Mouse (Mus musculus) cerebellum, adult 11 months (tissue): Measurements from ENCODE around the gene Tnfsf9.

Experiments used
- DNase-seq: peaks from one replicate; pipeline ENCODE4 v3.0.0; 2022

Gene Tnfsf9

DNA sequence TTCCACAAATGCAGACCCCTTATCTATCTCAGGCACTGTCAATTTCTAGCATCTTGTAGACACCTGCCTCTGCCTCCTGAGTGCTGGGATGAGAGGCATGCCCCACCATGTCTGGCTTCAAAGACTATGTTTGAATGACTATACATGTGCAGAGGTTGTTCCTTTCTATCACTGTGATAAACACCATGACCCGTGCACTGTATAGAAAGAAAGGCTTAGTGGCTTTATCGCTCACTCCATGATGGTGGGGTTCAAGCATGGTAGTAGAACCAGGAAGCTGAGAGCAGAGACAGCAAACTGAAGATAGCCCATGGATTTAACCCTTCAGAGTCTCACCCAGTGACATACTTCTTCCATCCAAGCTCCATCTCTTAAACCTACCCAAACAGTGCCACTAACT is 29.6 kb downstream of the Tnfsf9 start:
- no peak for DNase-seq

GRCm38 (mm10) chr17:57135635-57136034 is 30.5 kb downstream of the Tnfsf9 start:
- no peak for DNase-seq

GRCm38 (mm10) chr17:57138676-57139075 is 33.6 kb downstream of the Tnfsf9 start:
- no peak for DNase-seq

DNA sequence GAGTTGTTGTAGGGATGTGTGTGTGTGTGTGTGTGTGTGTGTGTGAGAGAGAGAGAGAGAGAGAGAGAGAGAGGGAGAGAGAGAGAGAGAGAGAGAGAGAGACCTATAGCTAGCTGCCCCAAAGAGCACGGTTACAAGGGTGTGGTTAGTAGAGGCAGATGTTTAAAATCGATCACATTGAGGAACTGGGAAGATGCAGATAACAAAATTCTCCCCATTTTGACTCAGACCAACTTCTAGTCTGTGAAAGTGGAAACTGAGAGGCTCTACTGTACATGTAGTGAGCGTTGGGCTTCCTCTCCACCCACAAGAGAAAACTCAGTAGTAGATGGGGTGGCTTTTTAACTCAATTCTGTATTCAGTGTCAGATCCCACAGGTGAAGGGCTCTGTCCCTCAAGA is 34.6 kb downstream of the Tnfsf9 start:
- DNase-seq: no peak

GRCm38 (mm10) chr17:57143704-57144103 is 38.6 kb downstream of the Tnfsf9 start:
- DNase-seq: no peak

DNA sequence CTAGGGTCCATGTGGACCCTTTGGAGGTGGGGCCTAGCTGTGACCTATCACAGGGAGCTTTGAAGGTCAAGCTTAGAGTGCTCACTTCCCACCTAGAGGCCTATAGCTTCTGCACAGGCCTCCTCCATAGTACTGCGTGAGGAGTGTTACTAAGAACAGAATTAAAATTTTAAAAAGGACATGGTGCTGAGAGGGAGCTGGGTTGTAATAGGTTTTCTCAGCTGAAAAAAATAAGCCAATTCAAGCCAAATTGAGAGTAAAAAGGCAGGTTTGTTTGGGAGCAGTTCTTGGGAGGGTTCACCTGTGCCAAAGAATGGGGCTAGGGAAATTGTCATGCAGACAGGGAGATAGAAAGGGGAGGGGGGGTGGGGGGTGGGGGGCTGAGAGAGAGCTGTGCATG is 40.0 kb downstream of the Tnfsf9 start:
- no peak for DNase-seq

GRCm38 (mm10) chr17:57148343-57148742 is 43.2 kb downstream of the Tnfsf9 start:
- no peak for DNase-seq

- DNase-seq: no peak
Measured at GRCm38 (mm10) chr17:57148994-57149803, 44.1 kb downstream of the Tnfsf9 start, which contains the start of gene Cd70. TSS of gene Cd70 (minus strand) at chr17:57149777.

DNA sequence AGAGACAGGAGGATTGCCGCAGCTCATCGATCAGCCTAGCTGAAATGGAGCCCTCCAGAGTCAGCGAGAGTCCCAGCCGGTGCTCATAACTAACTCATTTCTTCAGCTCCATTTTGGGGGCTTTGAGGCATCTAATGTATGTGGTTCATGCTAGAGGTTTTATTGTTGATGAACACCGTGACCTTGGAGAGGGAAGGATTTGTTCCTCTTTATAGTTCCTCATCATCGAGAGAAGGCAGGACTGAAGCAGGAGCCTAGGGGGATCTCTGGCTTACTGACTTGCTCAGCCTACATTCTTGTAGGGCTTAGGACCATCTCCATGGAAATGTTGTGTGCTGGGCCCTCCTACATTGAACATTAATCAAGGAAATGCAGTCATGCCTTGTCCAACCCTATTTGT is 47.9 kb downstream of the Tnfsf9 start:
- DNase-seq: no peak

- DNase-seq: no peak
Measured at GRCm38 (mm10) chr17:57153787-57154186, 48.7 kb downstream of the Tnfsf9 start.
